Mouse (Mus musculus): ENCODE data around the gene Thada. TPM values are rescaled to one million over a fixed set of nuclear protein-coding genes. Genes with fewer than 3 reads are reported as not detected.
"Not testable (repeated sequence)": the region's sequence is repeated elsewhere in the genome, so short reads cannot be mapped to it uniquely, and the experiment has no call there.

Thada gene
- polyA plus RNA-seq, 1 experiment from 2014 or later, result 8.9 TPM

DNA sequence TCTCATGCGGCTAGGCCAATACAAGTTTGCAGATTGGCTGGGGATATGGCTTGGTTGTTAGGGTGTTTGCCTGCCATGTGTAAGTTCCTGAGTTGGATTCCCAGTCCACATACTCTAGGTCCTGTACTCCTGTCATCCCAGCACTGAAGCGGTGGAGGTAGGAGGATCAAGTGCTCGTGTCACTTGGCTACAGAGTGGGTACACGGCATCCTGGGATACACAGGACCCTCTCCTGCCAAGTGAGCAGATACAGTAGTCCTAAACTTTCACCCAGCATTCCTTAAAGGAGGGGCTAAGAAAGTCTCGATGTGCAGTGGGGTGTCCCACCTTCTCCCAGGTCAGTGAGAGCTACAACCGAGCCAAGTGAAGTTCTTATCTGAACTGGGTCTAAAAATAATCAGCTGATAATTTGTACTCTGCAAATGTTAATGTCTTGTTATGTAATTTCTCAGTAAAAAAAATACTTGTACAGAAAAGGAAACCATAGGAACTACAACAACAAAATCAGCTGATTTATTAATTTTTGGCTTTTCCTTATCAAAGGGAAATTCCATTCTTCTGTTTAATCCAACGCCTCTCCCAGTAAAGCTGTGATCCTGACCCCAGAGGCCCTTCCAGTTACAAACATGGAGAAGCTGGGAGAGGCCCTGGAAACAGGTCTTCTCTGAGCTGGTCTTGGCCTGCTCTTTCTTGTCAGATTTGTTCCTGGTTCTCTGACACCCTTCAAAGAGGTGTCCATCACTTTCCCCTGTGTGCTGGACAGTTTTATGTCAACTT lies 229.0 kb downstream of the Thada start:
- no peaks in the 10 kb centered on the region for H3K27me3 ChIP-seq (ENCODE audit: control insufficient read depth, insufficient read depth, low read length)
- H3K4me2 ChIP-seq, result no peak overlapping the region
- no peak overlapping the region for H3K9ac ChIP-seq (ENCODE audit: low read depth, low read length)
- 53% methylated on average over 7 of the region's 7 CpGs for WGBS (ENCODE audit: insufficient replicate concordance)
- ATAC-seq (replicated peaks; ENCODE audit: insufficient number of reproducible peaks, low FRiP score, low TSS enrichment), result no peak
- no peaks in the 10 kb centered on the region for H3K9me3 ChIP-seq (replicated peaks; ENCODE audit: control insufficient read depth, low read length)
- no peaks in the 10 kb centered on the region; the same call in 1 of the 2 replicates for H3K36me3 ChIP-seq (ENCODE audit: control insufficient read depth, insufficient read depth, low read length)
- no peak overlapping the region for H3K4me3 ChIP-seq (ENCODE audit: low read depth, low read length)
- H3K4me1 ChIP-seq (ENCODE audit: control insufficient read depth, insufficient read depth, low read length), result no peaks in the 10 kb centered on the region
- H3K27ac ChIP-seq (ENCODE audit: low read depth, low read length), result no peak overlapping the region

- no peak for ATAC-seq (replicated peaks; ENCODE audit: insufficient number of reproducible peaks, low FRiP score, low TSS enrichment)
- Histone ChIP-seq H3K27ac (ENCODE audit: low read depth, low read length) (no peak overlapping the region), H3K4me1 (ENCODE audit: control insufficient read depth, insufficient read depth, low read length) (no peaks in the 10 kb centered on the region), H3K4me3 (ENCODE audit: low read depth, low read length) (no peak overlapping the region), H3K36me3 (ENCODE audit: control insufficient read depth, insufficient read depth, low read length) (no peaks in the 10 kb centered on the region; the same call in 1 of the 2 replicates), H3K27me3 (ENCODE audit: control insufficient read depth, insufficient read depth, low read length) (no peaks in the 10 kb centered on the region), H3K9ac (ENCODE audit: low read depth, low read length) (no peak overlapping the region), H3K4me2 (no peak overlapping the region), H3K9me3 (replicated peaks; ENCODE audit: control insufficient read depth, low read length) (no peaks in the 10 kb centered on the region)
- 88% methylated on average over 4 of the region's 4 CpGs for WGBS (ENCODE audit: insufficient replicate concordance)
Measured at GRCm38 (mm10) chr17:84235399-84235928, 230.5 kb downstream of the Thada start.

DNA sequence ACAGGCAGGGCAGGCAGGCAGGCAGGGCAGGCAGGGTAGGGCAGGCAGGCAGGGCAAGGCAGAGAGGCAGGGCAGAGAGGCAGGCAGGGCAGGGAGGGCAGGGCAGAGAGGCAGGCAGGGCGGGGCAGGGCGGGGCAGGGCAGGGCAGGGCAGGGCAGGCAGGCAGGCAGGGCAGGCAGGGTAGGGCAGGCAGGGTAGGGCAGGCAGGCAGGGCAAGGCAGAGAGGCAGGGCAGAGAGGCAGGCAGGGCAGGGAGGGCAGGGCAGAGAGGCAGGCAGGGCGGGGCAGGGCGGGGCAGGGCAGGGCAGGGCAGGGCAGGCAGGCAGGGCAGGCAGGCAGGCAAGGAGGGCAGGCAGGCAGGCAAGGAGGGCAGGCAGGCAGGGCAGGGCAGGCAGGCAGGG lies 231.2 kb downstream of the Thada start:
- not testable (repeated sequence) for H3K4me3 ChIP-seq (ENCODE audit: low read depth, low read length); H3K9ac ChIP-seq (ENCODE audit: low read depth, low read length); H3K36me3 ChIP-seq (ENCODE audit: control insufficient read depth, insufficient read depth, low read length); H3K9me3 ChIP-seq (replicated peaks; ENCODE audit: control insufficient read depth, low read length); H3K27me3 ChIP-seq (ENCODE audit: control insufficient read depth, insufficient read depth, low read length); ATAC-seq (replicated peaks; ENCODE audit: insufficient number of reproducible peaks, low FRiP score, low TSS enrichment); H3K4me2 ChIP-seq; H3K27ac ChIP-seq (ENCODE audit: low read depth, low read length); H3K4me1 ChIP-seq (ENCODE audit: control insufficient read depth, insufficient read depth, low read length)
- WGBS (ENCODE audit: insufficient replicate concordance), result no CpG with 5 or more reads among the region's 4 CpGs

DNA sequence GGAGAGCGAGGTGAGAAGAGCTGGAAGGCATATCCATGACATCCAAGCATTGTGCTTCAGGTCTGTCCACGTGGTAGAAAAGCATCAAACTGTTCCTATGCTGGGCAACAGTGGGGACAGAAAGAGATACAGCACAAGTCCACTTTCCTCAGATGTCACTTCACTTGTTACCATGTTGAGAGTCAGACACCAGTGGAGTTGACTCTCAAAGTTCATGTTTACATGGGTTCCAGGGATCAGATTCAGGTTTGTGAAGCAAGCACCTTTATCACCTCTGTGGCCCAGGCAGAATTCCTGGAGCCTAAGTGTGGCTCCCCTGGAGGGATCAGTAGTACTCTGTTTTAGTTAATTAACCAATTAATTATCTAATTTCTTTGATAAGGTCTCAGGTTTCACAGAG lies 232.2 kb downstream of the Thada start:
- H3K4me3 ChIP-seq (ENCODE audit: low read depth, low read length), result no peak overlapping the region
- H3K27me3 ChIP-seq (ENCODE audit: control insufficient read depth, insufficient read depth, low read length), result no peaks in the 10 kb centered on the region
- H3K4me1 ChIP-seq (ENCODE audit: control insufficient read depth, insufficient read depth, low read length), result no peaks in the 10 kb centered on the region
- no peak overlapping the region for H3K9ac ChIP-seq (ENCODE audit: low read depth, low read length)
- no peak for ATAC-seq (replicated peaks; ENCODE audit: insufficient number of reproducible peaks, low FRiP score, low TSS enrichment)
- WGBS (ENCODE audit: insufficient replicate concordance), result 98% methylated on average over 2 of the region's 2 CpGs
- H3K36me3 ChIP-seq (ENCODE audit: control insufficient read depth, insufficient read depth, low read length), result no peaks in the 10 kb centered on the region; the same call in 1 of the 2 replicates
- no peak overlapping the region for H3K27ac ChIP-seq (ENCODE audit: low read depth, low read length)
- no peak overlapping the region for H3K4me2 ChIP-seq
- H3K9me3 ChIP-seq (replicated peaks; ENCODE audit: control insufficient read depth, low read length), result no peaks in the 10 kb centered on the region

GRCm38 (mm10) chr17:84231361-84231760 lies 234.6 kb downstream of the Thada start:
- no peak overlapping the region for H3K4me3 ChIP-seq (ENCODE audit: low read depth, low read length)
- peaks cover 5% of the 10 kb centered on the region; the same call in 1 of the 2 replicates for H3K4me1 ChIP-seq (ENCODE audit: control insufficient read depth, insufficient read depth, low read length)
- WGBS (ENCODE audit: insufficient replicate concordance), result 85% methylated on average over 2 of the region's 2 CpGs
- no peak overlapping the region for H3K9ac ChIP-seq (ENCODE audit: low read depth, low read length)
- no peaks in the 10 kb centered on the region; the same call in 1 of the 2 replicates for H3K36me3 ChIP-seq (ENCODE audit: control insufficient read depth, insufficient read depth, low read length)
- no peaks in the 10 kb centered on the region for H3K27me3 ChIP-seq (ENCODE audit: control insufficient read depth, insufficient read depth, low read length)
- no peaks in the 10 kb centered on the region for H3K9me3 ChIP-seq (replicated peaks; ENCODE audit: control insufficient read depth, low read length)
- no peak for ATAC-seq (replicated peaks; ENCODE audit: insufficient number of reproducible peaks, low FRiP score, low TSS enrichment)
- no peak overlapping the region for H3K4me2 ChIP-seq
- H3K27ac ChIP-seq (ENCODE audit: low read depth, low read length), result no peak overlapping the region

DNA sequence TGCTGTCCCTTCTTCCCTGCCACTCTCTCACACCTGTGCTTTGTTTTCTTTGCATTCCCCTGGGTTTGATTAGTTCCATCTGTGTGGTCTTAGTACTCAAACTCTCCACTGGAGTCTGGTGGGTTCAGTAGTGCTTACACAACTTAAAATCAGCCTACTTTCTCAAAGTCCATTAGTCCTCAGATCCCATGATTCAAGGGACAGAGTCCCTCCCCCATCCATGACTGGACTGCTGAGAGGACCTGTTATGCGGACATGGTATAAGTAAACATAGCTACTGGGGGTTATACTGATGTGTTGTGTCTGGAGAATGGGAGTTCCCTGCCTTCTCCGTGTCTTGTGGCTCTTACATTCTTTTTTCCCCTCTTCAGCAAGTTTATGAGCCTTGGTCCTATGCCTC lies 237.8 kb downstream of the Thada start:
- H3K27me3 ChIP-seq (ENCODE audit: control insufficient read depth, insufficient read depth, low read length), result no peaks in the 10 kb centered on the region
- WGBS (ENCODE audit: insufficient replicate concordance), result 79% methylated on average over 2 of the region's 2 CpGs
- no peaks in the 10 kb centered on the region for H3K9me3 ChIP-seq (replicated peaks; ENCODE audit: control insufficient read depth, low read length)
- H3K4me1 ChIP-seq (ENCODE audit: control insufficient read depth, insufficient read depth, low read length), result peaks cover 7% of the 10 kb centered on the region; the same call in 1 of the 2 replicates
- no peak overlapping the region for H3K4me3 ChIP-seq (ENCODE audit: low read depth, low read length)
- no peak overlapping the region for H3K27ac ChIP-seq (ENCODE audit: low read depth, low read length)
- ATAC-seq (replicated peaks; ENCODE audit: insufficient number of reproducible peaks, low FRiP score, low TSS enrichment), result no peak
- no peak overlapping the region for H3K4me2 ChIP-seq
- no peak overlapping the region for H3K9ac ChIP-seq (ENCODE audit: low read depth, low read length)
- no peaks in the 10 kb centered on the region; the same call in 1 of the 2 replicates for H3K36me3 ChIP-seq (ENCODE audit: control insufficient read depth, insufficient read depth, low read length)

DNA sequence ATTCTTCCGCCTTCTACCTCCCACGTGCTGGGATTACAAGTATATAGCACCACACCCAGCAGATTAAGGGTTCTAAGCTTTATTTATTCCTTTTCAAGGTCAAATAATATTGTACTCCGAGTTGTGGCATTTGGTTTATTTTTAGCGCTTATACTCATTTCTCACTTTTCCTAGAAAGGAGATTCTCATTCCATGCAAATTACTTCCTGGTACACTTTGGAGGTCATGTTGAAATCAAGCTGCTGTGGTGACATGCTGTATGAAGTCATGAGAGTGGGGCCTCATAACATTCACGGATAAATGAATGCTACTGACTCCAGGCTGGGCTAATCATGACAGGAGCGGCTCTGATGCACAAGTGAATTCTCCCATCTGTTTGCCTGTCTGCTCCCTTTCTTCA lies 239.3 kb downstream of the Thada start:
- Histone ChIP-seq H3K4me1 (ENCODE audit: control insufficient read depth, insufficient read depth, low read length) (peaks cover 7% of the 10 kb centered on the region; the same call in 1 of the 2 replicates), H3K4me3 (ENCODE audit: low read depth, low read length) (no peak overlapping the region), H3K9ac (ENCODE audit: low read depth, low read length) (no peak overlapping the region), H3K36me3 (ENCODE audit: control insufficient read depth, insufficient read depth, low read length) (no peaks in the 10 kb centered on the region; the same call in 1 of the 2 replicates), H3K27ac (ENCODE audit: low read depth, low read length) (no peak overlapping the region), H3K27me3 (ENCODE audit: control insufficient read depth, insufficient read depth, low read length) (no peaks in the 10 kb centered on the region), H3K9me3 (replicated peaks; ENCODE audit: control insufficient read depth, low read length) (no peaks in the 10 kb centered on the region), H3K4me2 (no peak overlapping the region)
- 76% methylated on average over 6 of the region's 6 CpGs for WGBS (ENCODE audit: insufficient replicate concordance)
- ATAC-seq (replicated peaks; ENCODE audit: insufficient number of reproducible peaks, low FRiP score, low TSS enrichment), result no peak

DNA sequence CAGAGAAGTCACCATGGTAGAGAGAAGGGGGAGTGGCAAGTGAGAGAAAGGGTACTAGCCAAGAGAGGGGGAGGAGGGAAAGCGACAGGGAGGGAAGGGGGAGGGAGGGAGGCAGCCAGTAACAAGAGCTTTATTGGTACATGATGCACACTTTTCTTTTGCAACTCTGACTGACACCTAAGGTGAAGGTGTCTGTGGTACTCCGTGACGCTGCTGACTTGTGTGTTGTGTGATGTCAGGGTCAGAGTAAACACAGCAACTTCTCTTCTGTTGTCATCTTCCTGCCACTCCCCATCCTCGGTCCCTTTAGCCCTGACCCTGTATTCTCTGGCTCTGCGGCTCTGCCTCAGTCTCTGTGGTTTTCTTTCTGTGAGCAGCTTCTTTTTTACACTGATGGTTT lies 239.8 kb downstream of the Thada start:
- peaks cover 7% of the 10 kb centered on the region; the same call in 1 of the 2 replicates for H3K4me1 ChIP-seq (ENCODE audit: control insufficient read depth, insufficient read depth, low read length)
- no peaks in the 10 kb centered on the region for H3K27me3 ChIP-seq (ENCODE audit: control insufficient read depth, insufficient read depth, low read length)
- no peak for ATAC-seq (replicated peaks; ENCODE audit: insufficient number of reproducible peaks, low FRiP score, low TSS enrichment)
- no peaks in the 10 kb centered on the region for H3K9me3 ChIP-seq (replicated peaks; ENCODE audit: control insufficient read depth, low read length)
- H3K9ac ChIP-seq (ENCODE audit: low read depth, low read length), result no peak overlapping the region
- H3K27ac ChIP-seq (ENCODE audit: low read depth, low read length), result no peak overlapping the region
- no peaks in the 10 kb centered on the region; the same call in 1 of the 2 replicates for H3K36me3 ChIP-seq (ENCODE audit: control insufficient read depth, insufficient read depth, low read length)
- H3K4me2 ChIP-seq, result no peak overlapping the region
- WGBS (ENCODE audit: insufficient replicate concordance), result 62% methylated on average over 5 of the region's 5 CpGs
- H3K4me3 ChIP-seq (ENCODE audit: low read depth, low read length), result no peak overlapping the region
